Mouse (Mus musculus) liver, embryonic 16.5 days (tissue): ENCODE data around the gene Cyp2t4. TPM values are rescaled to one million over a fixed set of nuclear protein-coding genes. Genes with fewer than 3 reads are reported as not detected.
A peak's percentile ranks its signal among the peaks of the same experiment; 100 is the strongest.

Experiments used
- ATAC-seq: fragments of 200-750 bp; cut with Nextera tagmentation; 2 replicates; pipeline ENCODE4 v1.8.0; 2017; ENCODE audit warnings: low read depth, mild to moderate bottlenecking, moderate number of reproducible peaks, moderate library complexity
- H3K27ac ChIP-seq: fragments of 300-500 bp; sonication (generic); 2 replicates; pipeline ENCODE4 v1.5.1; 2014; ENCODE audit warnings: mild to moderate bottlenecking, low read length
- H3K27me3 ChIP-seq: fragments of 300-500 bp; sonication (generic); 2 replicates; pipeline ENCODE4 v1.6.1; 2014; ENCODE audit warnings: low read depth, low read length, mixed read lengths; ENCODE audit not compliant: control insufficient read depth, insufficient read depth
- H3K36me3 ChIP-seq: fragments of 300-500 bp; sonication (generic); 2 replicates; pipeline ENCODE4 v1.6.1; 2014; ENCODE audit warnings: mild to moderate bottlenecking; ENCODE audit not compliant: control insufficient read depth, insufficient read depth
- H3K4me1 ChIP-seq: fragments of 300-500 bp; sonication (generic); 2 replicates; pipeline ENCODE4 v1.6.1; 2014; ENCODE audit warnings: low read depth, low read length, mixed read lengths; ENCODE audit not compliant: control insufficient read depth
- H3K4me2 ChIP-seq: fragments of 300-500 bp; sonication (generic); 2 replicates; pipeline ENCODE4 v1.6.1; 2014; ENCODE audit warnings: low read depth, low read length, mixed read lengths
- H3K4me3 ChIP-seq: fragments of 300-500 bp; sonication (generic); 2 replicates; pipeline ENCODE4 v1.5.1; 2014; ENCODE audit warnings: low read depth, mild to moderate bottlenecking, low read length
- H3K9ac ChIP-seq: fragments of 300-500 bp; sonication (generic); 2 replicates; pipeline ENCODE4 v1.6.1; 2014; ENCODE audit warnings: low read depth, low read length
- H3K9me3 ChIP-seq: fragments of 300-500 bp; sonication (generic); replicated peaks from 2 replicates; pipeline ENCODE4 v1.6.1; 2016; ENCODE audit warnings: low read length; ENCODE audit not compliant: control insufficient read depth
- WGBS: fragments of 180-500 bp; shearing (Covaris S2); extraction: QIAGEN DNeasy Blood & Tissue Kit; methylation state at CpG from one replicate; pipeline ENCODE4 v1.1.7; 2014; ENCODE audit not compliant: insufficient replicate concordance; 5-methylcytosine and 5-hydroxymethylcytosine counted together
- polyA plus RNA-seq: library from polyadenylated mRNA; unstranded; fragments of >200 nt; fragmentation: Nextera tagmentation; extraction: Ambion mirVana; gene quantifications from 2 replicates; pipeline ENCODE4 v1.2.1, GENCODE M21; 2015

Cyp2t4 gene
- polyA plus RNA-seq, 1 experiment from 2014 or later = not detected

- H3K4me2 ChIP-seq = peak overlapping the region; percentile 87
- peaks cover 60% of the 10 kb centered on the region for H3K4me1 ChIP-seq
- ATAC-seq = no peak
- H3K27me3 ChIP-seq = no peaks in the 10 kb centered on the region
- H3K9ac ChIP-seq = peak overlapping the region; percentile 87
- H3K36me3 ChIP-seq = no peaks in the 10 kb centered on the region
- no peaks in the 10 kb centered on the region for H3K9me3 ChIP-seq
- H3K4me3 ChIP-seq = peak overlapping the region; percentile 77
- 75% methylated on average over 23 of the region's 23 CpGs for WGBS
- no peak overlapping the region; the same call in 1 of the 2 replicates for H3K27ac ChIP-seq
Observed at GRCm38 (mm10) chr7:27165007-27165655, 11.6 kb downstream of the Cyp2t4 start.

- peak overlapping the region; percentile 87 for H3K9ac ChIP-seq
- peak overlapping the region; percentile 77 for H3K4me3 ChIP-seq
- no peak for ATAC-seq
- 3% methylated on average over 8 of the region's 8 CpGs for whole genome bisulfite sequencing
- no peaks in the 10 kb centered on the region for H3K9me3 ChIP-seq
- H3K36me3 ChIP-seq = no peaks in the 10 kb centered on the region
- H3K27ac ChIP-seq = peak overlapping the region; percentile 95
- H3K4me2 ChIP-seq = peak overlapping the region; percentile 87
- H3K27me3 ChIP-seq = no peaks in the 10 kb centered on the region
- peaks cover 54% of the 10 kb centered on the region for H3K4me1 ChIP-seq
Observed at GRCm38 (mm10) chr7:27165696-27166095, 12.2 kb downstream of the Cyp2t4 start.

GRCm38 (mm10) chr7:27166229-27166613 is 12.7 kb downstream of the Cyp2t4 start:
- Histone ChIP-seq H3K4me3 (peak overlapping the region; percentile 77), H3K4me2 (peak overlapping the region; percentile 87), H3K36me3 (no peaks in the 10 kb centered on the region), H3K27me3 (no peaks in the 10 kb centered on the region), H3K9me3 (no peaks in the 10 kb centered on the region), H3K9ac (peak overlapping the region; percentile 87), H3K4me1 (peaks cover 49% of the 10 kb centered on the region), H3K27ac (peak overlapping the region; percentile 95)
- ATAC-seq = peak; percentile 81
- WGBS = 0% methylated on average over 21 of the region's 43 CpGs

- Histone ChIP-seq H3K27me3 (no peaks in the 10 kb centered on the region), H3K36me3 (no peaks in the 10 kb centered on the region), H3K27ac (peak within 1 kb of the TSS; percentile 95), H3K9ac (peak within 1 kb of the TSS; percentile 87), H3K4me2 (peak within 1 kb of the TSS; percentile 87), H3K9me3 (no peaks in the 10 kb centered on the region), H3K4me3 (peak within 1 kb of the TSS; percentile 77), H3K4me1 (peaks cover 43% of the 10 kb centered on the region)
- under 1% methylated on average over 60 of the region's 61 CpGs for WGBS
- peak; percentile 81 for ATAC-seq
Observed at GRCm38 (mm10) chr7:27166614-27167474, 13.3 kb downstream of the Cyp2t4 start, which contains the start of gene Egln2. Egln2 (minus strand) TSS chr7:27166802.

GRCm38 (mm10) chr7:27167475-27168094 is 14.1 kb downstream of the Cyp2t4 start:
- peak overlapping the region; percentile 87 for H3K9ac ChIP-seq
- ATAC-seq = no peak
- H3K27me3 ChIP-seq = no peaks in the 10 kb centered on the region
- peak overlapping the region; percentile 87 for H3K4me2 ChIP-seq
- peak overlapping the region; percentile 95 for H3K27ac ChIP-seq
- 64% methylated on average over 11 of the region's 11 CpGs for WGBS
- peaks cover 39% of the 10 kb centered on the region for H3K4me1 ChIP-seq
- H3K9me3 ChIP-seq = no peaks in the 10 kb centered on the region
- peak overlapping the region; percentile 77 for H3K4me3 ChIP-seq
- H3K36me3 ChIP-seq = peaks cover 3% of the 10 kb centered on the region; the same call in 1 of the 2 replicates

GRCm38 (mm10) chr7:27168371-27168770 is 14.9 kb downstream of the Cyp2t4 start:
- Histone ChIP-seq H3K9ac (no peak overlapping the region; the same call in 1 of the 2 replicates), H3K4me2 (no peak overlapping the region), H3K4me1 (peaks cover 32% of the 10 kb centered on the region), H3K9me3 (no peaks in the 10 kb centered on the region), H3K27me3 (no peaks in the 10 kb centered on the region), H3K27ac (peak overlapping the region; percentile 60), H3K36me3 (peaks cover 3% of the 10 kb centered on the region; the same call in 1 of the 2 replicates), H3K4me3 (no peak overlapping the region)
- WGBS = 66% methylated on average over 5 of the region's 5 CpGs
- ATAC-seq = no peak

- no peak overlapping the region for H3K27ac ChIP-seq
- ATAC-seq = no peak
- no peak overlapping the region for H3K4me2 ChIP-seq
- peaks cover 18% of the 10 kb centered on the region for H3K4me1 ChIP-seq
- H3K27me3 ChIP-seq = no peaks in the 10 kb centered on the region
- no peak overlapping the region for H3K4me3 ChIP-seq
- 76% methylated on average over 3 of the region's 3 CpGs for WGBS
- H3K9ac ChIP-seq = no peak overlapping the region
- H3K36me3 ChIP-seq = peaks cover 3% of the 10 kb centered on the region; the same call in 1 of the 2 replicates
- H3K9me3 ChIP-seq = no peaks in the 10 kb centered on the region
Observed at GRCm38 (mm10) chr7:27170981-27171380, 17.5 kb downstream of the Cyp2t4 start.

- Histone ChIP-seq H3K27me3 (no peaks in the 10 kb centered on the region), H3K36me3 (peaks cover 3% of the 10 kb centered on the region; the same call in 1 of the 2 replicates), H3K9me3 (no peaks in the 10 kb centered on the region), H3K27ac (no peak overlapping the region), H3K4me1 (peaks cover 12% of the 10 kb centered on the region), H3K4me3 (no peak overlapping the region), H3K4me2 (no peak overlapping the region), H3K9ac (no peak overlapping the region)
- 84% methylated on average over 15 of the region's 15 CpGs for WGBS
- no peak for ATAC-seq
Observed at GRCm38 (mm10) chr7:27174496-27174895, 21.0 kb downstream of the Cyp2t4 start.
